Mouse (Mus musculus): ENCODE data around the gene Lbhd2.

The Lbhd2 gene

GRCm38 (mm10) chr12:111447350-111447749 lies 40.7 kb downstream of the Lbhd2 start:
- no peak for DNase-seq (ENCODE audit: low spot score in 2 of 2)

GRCm38 (mm10) chr12:111447898-111448760 lies 41.5 kb downstream of the Lbhd2 start:
- no peak for DNase-seq (ENCODE audit: low spot score in 2 of 2)

GRCm38 (mm10) chr12:111448931-111449705 lies 42.5 kb downstream of the Lbhd2 start:
- peak in 1 of 2 experiments; percentile 58 for DNase-seq (ENCODE audit: low spot score in 2 of 2)

- no peak for DNase-seq (ENCODE audit: low spot score in 2 of 2)
Observed at GRCm38 (mm10) chr12:111450359-111450758, 43.8 kb downstream of the Lbhd2 start.

- no peak for DNase-seq (ENCODE audit: low spot score in 2 of 2)
Observed at GRCm38 (mm10) chr12:111451561-111451960, 45.0 kb downstream of the Lbhd2 start.

- peak in 1 of 2 experiments; percentile 24 for DNase-seq (ENCODE audit: low spot score in 2 of 2)
Observed at GRCm38 (mm10) chr12:111454021-111454420, 47.4 kb downstream of the Lbhd2 start.

- DNase-seq (ENCODE audit: low spot score in 2 of 2) = peak in 1 of 2 experiments; percentile 14
Observed at GRCm38 (mm10) chr12:111454543-111455280, 48.1 kb downstream of the Lbhd2 start.

GRCm38 (mm10) chr12:111455311-111455846 lies 48.8 kb downstream of the Lbhd2 start:
- DNase-seq (ENCODE audit: low spot score in 2 of 2) = peak in 1 of 2 experiments; percentile 16

GRCm38 (mm10) chr12:111455860-111456259 lies 49.3 kb downstream of the Lbhd2 start:
- no peak for DNase-seq (ENCODE audit: low spot score in 2 of 2)

GRCm38 (mm10) chr12:111457742-111458141 lies 51.1 kb downstream of the Lbhd2 start:
- no peak for DNase-seq (ENCODE audit: low spot score in 2 of 2)
